Mouse (Mus musculus): ENCODE data around the gene Shmt2.

Gene Shmt2

GRCm38 (mm10) chr10:127512307-127512666 is 10.0 kb downstream of the Shmt2 start:
- no peak for DNase-seq (ENCODE audit: low spot score in 2 of 2)

- peak; percentile 95 to 96 for DNase-seq (ENCODE audit: low spot score in 2 of 2)
Observed at GRCm38 (mm10) chr10:127511634-127512306, 10.5 kb downstream of the Shmt2 start.

DNA sequence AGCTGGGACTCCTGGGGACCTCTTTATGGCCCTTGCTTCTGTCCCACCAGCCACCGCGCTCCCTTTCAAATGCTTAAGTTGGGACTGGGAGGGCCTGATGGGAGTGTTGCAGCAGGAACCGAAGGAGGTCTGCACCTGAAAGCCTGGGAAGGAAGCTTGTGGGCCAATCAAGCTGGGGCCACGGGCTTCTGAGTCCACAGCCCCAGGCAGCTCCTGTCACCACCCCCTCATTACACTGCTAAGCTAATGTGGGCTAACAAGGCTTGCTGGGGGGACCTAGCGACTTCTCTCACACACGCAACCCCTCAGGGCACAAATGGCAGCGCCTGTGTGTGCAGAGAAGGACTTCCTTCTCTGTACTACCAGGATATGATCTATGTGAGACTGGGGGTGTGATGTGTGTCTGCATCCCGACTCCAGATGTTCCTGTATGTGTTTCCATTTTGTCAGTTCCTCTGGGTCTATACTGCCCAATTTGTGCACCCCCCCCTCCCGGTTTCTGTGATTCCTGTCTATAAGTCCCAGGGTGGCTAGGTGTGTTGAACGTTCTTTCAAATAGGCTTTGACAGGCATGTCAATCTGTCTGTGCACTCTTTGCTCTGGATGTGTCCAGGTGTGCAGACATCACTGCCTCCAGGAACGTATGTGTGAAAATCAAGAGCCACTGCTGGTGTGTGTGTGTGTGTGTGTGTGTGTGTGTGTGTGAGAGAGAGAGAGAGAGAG is 11.2 kb downstream of the Shmt2 start:
- no peak for DNase-seq (ENCODE audit: low spot score in 2 of 2)

- peak in 1 of 2 experiments; percentile 54 for DNase-seq (ENCODE audit: low spot score in 2 of 2)
Observed at GRCm38 (mm10) chr10:127509837-127510701, 12.2 kb downstream of the Shmt2 start.

DNA sequence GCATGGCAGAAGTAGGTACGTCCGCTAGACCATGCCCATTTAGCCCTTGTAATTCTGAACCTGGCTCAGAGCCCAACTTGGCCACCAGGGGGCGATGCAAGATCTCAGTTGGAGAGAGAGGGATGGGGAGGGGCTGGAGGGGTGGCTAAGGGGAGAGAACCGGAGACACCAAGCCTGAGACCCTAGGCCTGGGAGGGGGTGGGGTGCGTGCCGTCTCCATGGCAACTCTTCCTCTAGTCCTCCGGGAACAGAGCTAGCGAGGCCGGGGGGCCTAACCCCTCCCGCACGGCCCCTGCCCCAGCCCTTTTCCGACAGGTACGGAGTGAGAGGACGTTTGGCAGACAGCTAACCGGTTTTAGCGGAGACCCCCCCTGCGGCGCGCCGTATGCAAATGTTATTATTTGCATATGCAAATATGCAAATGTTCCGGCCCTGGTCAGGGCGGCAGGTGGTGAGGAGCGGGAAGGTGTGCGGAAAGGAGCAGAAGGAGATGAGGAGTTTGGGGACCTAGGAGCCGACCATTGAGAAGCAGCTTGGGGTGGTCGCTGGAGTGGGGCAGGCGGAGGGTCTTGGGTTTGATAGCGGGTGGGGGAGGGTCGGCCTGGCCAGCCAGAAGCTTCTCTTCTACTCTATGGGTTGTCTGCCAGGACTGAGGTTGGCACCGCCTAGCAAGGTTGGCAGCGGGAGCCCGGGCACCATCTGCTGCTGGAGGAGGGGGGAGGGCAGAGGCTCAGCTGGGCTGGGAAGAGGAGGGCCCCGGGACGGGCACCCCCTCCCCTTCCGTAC is 13.0 kb downstream of the Shmt2 start:
- peak; percentile 92 for DNase-seq (ENCODE audit: low spot score in 2 of 2)

GRCm38 (mm10) chr10:127508239-127508638 is 14.0 kb downstream of the Shmt2 start:
- peak; percentile 80 to 86 for DNase-seq (ENCODE audit: low spot score in 2 of 2)

GRCm38 (mm10) chr10:127500894-127501893 is 21.1 kb downstream of the Shmt2 start, which contains the start of gene Stac3:
Gene Stac3 (plus strand): TSS chr10:127501686.
- no peak for DNase-seq (ENCODE audit: low spot score in 2 of 2)

DNA sequence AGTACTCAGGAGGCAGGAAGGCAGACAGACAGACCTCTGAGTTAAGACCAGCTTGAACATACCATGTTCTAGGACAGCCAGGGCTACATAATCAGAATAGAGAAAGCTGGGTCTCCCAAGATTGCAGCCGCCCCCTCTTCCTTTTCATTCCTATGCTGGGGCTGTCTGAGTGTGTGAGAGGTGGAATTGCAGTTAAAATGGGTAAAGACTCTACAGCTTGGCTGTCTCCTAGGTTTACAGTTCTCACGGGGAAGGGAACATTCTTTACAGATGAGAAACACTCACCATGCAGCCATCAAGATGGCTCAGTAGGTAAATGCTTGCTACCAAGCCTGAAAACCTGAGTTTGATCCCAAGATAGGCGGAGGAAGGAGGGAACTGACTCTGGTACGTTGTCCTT is 22.2 kb downstream of the Shmt2 start:
- DNase-seq (ENCODE audit: low spot score in 2 of 2) = peak in 1 of 2 experiments; percentile 17

DNA sequence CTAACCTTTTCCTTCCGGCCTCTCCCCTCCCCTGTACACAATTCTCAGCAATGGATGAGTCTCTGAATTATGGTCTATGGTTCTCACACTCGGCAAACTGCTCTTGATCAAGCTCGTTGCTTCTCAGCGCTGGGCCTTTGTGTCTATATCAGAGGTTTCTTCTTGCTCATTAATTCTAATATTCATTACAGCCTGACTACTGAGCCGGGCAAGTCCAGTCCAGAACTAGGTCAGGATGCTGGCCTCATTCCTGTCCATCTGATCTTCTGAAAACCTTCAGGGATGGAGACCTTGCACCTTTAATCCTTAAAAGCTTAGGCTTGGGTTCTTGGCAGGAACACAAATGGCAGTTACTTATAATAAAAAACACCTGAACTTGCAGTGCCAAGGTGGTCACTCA is 22.7 kb downstream of the Shmt2 start:
- DNase-seq (ENCODE audit: low spot score in 2 of 2) = no peak

GRCm38 (mm10) chr10:127496156-127496555 is 26.1 kb downstream of the Shmt2 start:
- no peak for DNase-seq (ENCODE audit: low spot score in 2 of 2)

- no peak for DNase-seq (ENCODE audit: low spot score in 2 of 2)
Observed at GRCm38 (mm10) chr10:127492118-127492517, 30.1 kb downstream of the Shmt2 start.

- DNase-seq (ENCODE audit: low spot score in 2 of 2) = no peak
Observed at GRCm38 (mm10) chr10:127491128-127491512, 31.1 kb downstream of the Shmt2 start.

GRCm38 (mm10) chr10:127490160-127491127 is 31.8 kb downstream of the Shmt2 start:
- DNase-seq (ENCODE audit: low spot score in 2 of 2) = no peak

- DNase-seq (ENCODE audit: low spot score in 2 of 2) = no peak
Observed at GRCm38 (mm10) chr10:127488856-127489255, 33.4 kb downstream of the Shmt2 start.

- no peak for DNase-seq (ENCODE audit: low spot score in 2 of 2)
Observed at GRCm38 (mm10) chr10:127485235-127485634, 37.0 kb downstream of the Shmt2 start.

- DNase-seq (ENCODE audit: low spot score in 2 of 2) = no peak
Observed at GRCm38 (mm10) chr10:127480833-127481813, 41.1 kb downstream of the Shmt2 start.

DNA sequence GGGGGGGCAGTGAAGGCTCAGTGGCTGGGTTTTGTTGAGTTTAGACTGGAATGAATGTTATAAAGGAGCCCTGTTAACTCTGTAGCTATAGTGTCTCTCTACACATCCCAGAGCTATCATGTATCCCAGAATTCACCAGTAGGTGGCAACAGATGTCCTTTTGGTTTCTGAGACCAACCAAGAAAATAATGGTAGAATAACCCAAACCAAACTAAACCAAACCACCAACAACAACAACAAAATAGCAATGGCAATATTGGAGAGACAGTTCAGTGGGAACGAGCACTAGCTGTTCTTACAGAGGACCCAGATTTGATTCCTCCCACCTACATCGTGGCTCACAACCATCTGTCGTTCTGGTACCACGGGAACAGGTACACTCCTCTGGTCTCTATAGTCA is 43.1 kb downstream of the Shmt2 start:
- DNase-seq (ENCODE audit: low spot score in 2 of 2) = no peak

GRCm38 (mm10) chr10:127477301-127477700 is 44.9 kb downstream of the Shmt2 start:
- DNase-seq (ENCODE audit: low spot score in 2 of 2) = no peak

Measured in right cerebral cortex, postnatal 10 days (tissue).